Mouse (Mus musculus): Measurements from ENCODE around the gene Aurka.

- TF ChIP-seq CTCF (IDR thresholded peaks at IDR 0.05; ENCODE audit: control insufficient read depth, insufficient read depth, insufficient read length) (no peak), MYOG (IDR thresholded peaks at IDR 0.05; ENCODE audit: control insufficient read depth, extremely low read depth, insufficient read length) (no peak), MAX (IDR thresholded peaks at IDR 0.05) (no peak), MYOD1 (IDR thresholded peaks at IDR 0.05; ENCODE audit: control insufficient read depth, insufficient read length, low read depth) (no peak), CEBPB (IDR thresholded peaks at IDR 0.05; ENCODE audit: low read depth) (no peak), USF1 (IDR thresholded peaks at IDR 0.05; ENCODE audit: low read depth) (no peak), FOSL1 (IDR thresholded peaks at IDR 0.05; ENCODE audit: insufficient read depth, low read length, poor library complexity, severe bottlenecking) (no peak)
Observed at GRCm38 (mm10) chr2:172418208-172418607, 47.9 kb upstream of the Aurka start.
